20 mouse cellular contexts compared by ENCODE assay signal in the genomic region with DNA sequence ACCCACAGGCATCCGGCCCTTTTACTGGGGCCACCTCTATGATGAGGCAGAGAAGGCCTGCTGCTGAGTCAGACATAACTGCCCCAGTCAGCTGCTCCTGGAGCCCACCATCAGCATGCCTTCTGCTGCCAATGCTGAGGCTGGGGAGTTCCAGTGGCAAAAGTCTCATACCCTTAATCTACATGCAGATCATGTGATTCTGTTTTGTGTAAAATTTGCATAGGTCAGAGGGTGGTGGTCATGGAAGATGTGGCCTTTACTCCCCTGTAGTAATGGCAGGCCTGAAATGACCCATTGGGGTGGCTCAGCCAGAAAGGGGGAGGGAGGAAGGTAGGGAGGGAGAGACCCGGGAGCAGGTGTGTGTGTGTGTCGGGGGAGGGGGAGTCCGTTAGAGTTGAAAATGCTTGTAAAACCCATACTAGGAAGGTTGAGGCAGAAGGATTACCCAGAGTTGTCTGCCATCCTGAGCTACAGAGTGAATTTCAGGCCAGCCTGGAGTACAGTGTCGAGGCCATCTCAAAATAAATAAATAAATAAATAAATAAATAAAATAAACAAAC.
"Had no signal": no experiment of that assay in that cellular context is flagged by ENCODE, and none has a peak within 500 bp of the region (broad histone marks: within the 10 kb centered on the region; RNA-seq: fewer than 3 reads in every experiment).

No protein-coding gene starts in this region.

- H3K4me2 ChIP-seq: limb, embryonic 12.5 days; limb, embryonic 15.5 days; liver, embryonic 12.5 days; liver, embryonic 15.5 days; midbrain, embryonic 12.5 days; neural tube, embryonic 13.5 days had no signal

- H3K4me3 ChIP-seq: left cerebral cortex, adult 2 months; limb, embryonic 12.5 days; limb, embryonic 15.5 days; liver, embryonic 12.5 days; liver, embryonic 15.5 days; midbrain, embryonic 12.5 days; myocyte; neural tube, embryonic 13.5 days had no signal

- H3K36me3 ChIP-seq: limb, embryonic 12.5 days; limb, embryonic 15.5 days; liver, embryonic 12.5 days; liver, embryonic 15.5 days; midbrain, embryonic 12.5 days; neural tube, embryonic 13.5 days had no signal

- DNase-seq: kidney, adult 2 months; kidney, postnatal 25 days; layer of hippocampus, postnatal 36 days; lung, adult 18-20 months; retina, postnatal 1 day; right cerebral cortex, postnatal 25 days; spleen, adult 18-20 months had no signal

- H3K27ac ChIP-seq: left cerebral cortex, adult 2 months; limb, embryonic 15.5 days; liver, embryonic 12.5 days; liver, embryonic 15.5 days; macrophage; midbrain, embryonic 12.5 days; neural tube, embryonic 13.5 days had no signal

- H3K9me3 ChIP-seq: limb, embryonic 12.5 days; limb, embryonic 15.5 days; liver, embryonic 12.5 days; liver, embryonic 15.5 days; midbrain, embryonic 12.5 days; neural tube, embryonic 13.5 days had no signal

- H3K27me3 ChIP-seq: limb, embryonic 12.5 days; limb, embryonic 15.5 days; neural tube, embryonic 13.5 days had no signal

- ATAC-seq: inflammation-experienced regulatory T-cells, adult 6 months; intestine, embryonic 16.5 days; liver, embryonic 12.5 days; lung, postnatal 0 days; midbrain, embryonic 16.5 days had no signal

- H3K9ac ChIP-seq: limb, embryonic 12.5 days; limb, embryonic 15.5 days; liver, embryonic 12.5 days; liver, embryonic 15.5 days; midbrain, embryonic 12.5 days; neural tube, embryonic 13.5 days had no signal
